Mouse (Mus musculus) C2C12 (cell line): ENCODE data around the gene Pdcl3.
A peak's percentile ranks its signal among the peaks of the same experiment; 100 is the strongest.

ENCODE experiments used
- CEBPB ChIP-seq: IDR thresholded peaks from one replicate; pipeline ENCODE4 v1.6.1; 2011; ENCODE audit warnings: low read depth, mild to moderate bottlenecking, control low read depth, moderate library complexity
- CTCF ChIP-seq: IDR thresholded peaks from one replicate; pipeline ENCODE4 v1.5.1; 2011; ENCODE audit not compliant: control insufficient read depth, insufficient read depth, insufficient read length
- FOSL1 ChIP-seq: IDR thresholded peaks from one replicate; pipeline ENCODE4 v1.8.0; 2011; ENCODE audit warnings: mild to moderate bottlenecking, low read length; ENCODE audit not compliant: poor library complexity, insufficient read depth, severe bottlenecking
- MAX ChIP-seq: IDR thresholded peaks from one replicate; pipeline ENCODE4 v1.6.1; 2011; ENCODE audit warnings: mild to moderate bottlenecking, control low read depth
- MYOD1 ChIP-seq: IDR thresholded peaks from one replicate; pipeline ENCODE4 v1.6.1; 2011; ENCODE audit warnings: low read depth; ENCODE audit not compliant: control insufficient read depth, insufficient read length
- MYOG ChIP-seq: IDR thresholded peaks from one replicate; pipeline ENCODE4 v1.6.1; 2011; ENCODE audit not compliant: control insufficient read depth, insufficient read length; ENCODE audit errors: extremely low read depth
- USF1 ChIP-seq: IDR thresholded peaks from one replicate; pipeline ENCODE4 v1.6.1; 2011; ENCODE audit warnings: low read depth, mild to moderate bottlenecking, control low read depth, moderate library complexity

GRCm38 (mm10) chr1:38992365-38992764 lies 7.0 kb downstream of the Pdcl3 start:
- TF ChIP-seq CTCF (no peak), MAX (no peak), MYOG (no peak), MYOD1 (peak; percentile 5), USF1 (no peak), FOSL1 (no peak), CEBPB (no peak)
